Mouse (Mus musculus) gastrocnemius, postnatal 10 days (tissue): Measurements from ENCODE around the gene Tent4a. TPM values are rescaled to one million over a fixed set of nuclear protein-coding genes. Genes with fewer than 3 reads are reported as not detected.

ENCODE experiments used
- DNase-seq: peaks from one replicate; pipeline ENCODE4 v3.0.0; 2021; ENCODE audit warnings: mixed read lengths
- total RNA-seq, 2 experiments: library from RNA; stranded (reverse); gene quantifications; 2 replicates each; pipeline ENCODE4 v1.2.3; 2021

Gene Tent4a
- total RNA-seq, 2 experiments from 2014 or later = 11.6 to 14.3 TPM

- no peak for DNase-seq
Measured at GRCm38 (mm10) chr13:69522161-69522791, 12.1 kb downstream of the Tent4a start.

DNA sequence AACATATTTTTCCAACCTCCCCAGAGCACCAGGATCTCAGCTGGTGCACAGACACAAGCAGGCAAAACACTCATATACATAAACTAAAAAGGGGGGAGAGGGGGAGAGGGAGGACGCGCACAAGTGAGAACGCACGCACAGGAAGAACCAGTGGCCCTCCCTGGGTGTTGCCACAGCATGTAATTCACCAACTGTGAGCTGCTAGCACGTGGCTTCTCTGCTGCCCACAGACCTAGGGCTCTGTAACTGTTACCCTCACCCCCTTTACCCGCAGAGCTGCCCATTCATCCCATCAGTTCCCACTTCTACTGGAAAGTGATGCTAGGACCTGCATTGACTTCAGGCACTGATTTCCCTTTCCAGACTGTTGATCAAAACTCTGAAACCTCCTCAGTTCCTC lies 15.3 kb downstream of the Tent4a start:
- no peak for DNase-seq

GRCm38 (mm10) chr13:69517445-69517844 lies 17.0 kb downstream of the Tent4a start:
- no peak for DNase-seq

DNA sequence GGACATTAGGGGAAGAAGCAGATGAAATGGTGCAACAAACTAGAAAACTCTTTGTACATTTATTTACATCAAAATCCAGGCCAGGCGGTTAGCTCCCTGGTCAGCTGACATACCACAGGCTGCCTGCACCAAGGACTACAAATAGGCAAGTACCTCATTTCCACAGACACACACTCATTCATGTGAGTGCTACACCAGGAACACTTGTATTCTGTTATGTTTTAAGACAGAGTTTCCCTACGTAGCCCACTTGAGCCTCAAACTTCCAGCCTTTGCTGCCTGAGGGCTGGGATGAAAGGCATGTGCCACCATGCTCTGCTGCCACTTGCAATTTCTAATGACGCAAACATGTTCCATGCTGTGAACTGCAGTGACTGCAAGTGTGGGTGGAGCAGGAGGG lies 19.3 kb downstream of the Tent4a start:
- no peak for DNase-seq

DNA sequence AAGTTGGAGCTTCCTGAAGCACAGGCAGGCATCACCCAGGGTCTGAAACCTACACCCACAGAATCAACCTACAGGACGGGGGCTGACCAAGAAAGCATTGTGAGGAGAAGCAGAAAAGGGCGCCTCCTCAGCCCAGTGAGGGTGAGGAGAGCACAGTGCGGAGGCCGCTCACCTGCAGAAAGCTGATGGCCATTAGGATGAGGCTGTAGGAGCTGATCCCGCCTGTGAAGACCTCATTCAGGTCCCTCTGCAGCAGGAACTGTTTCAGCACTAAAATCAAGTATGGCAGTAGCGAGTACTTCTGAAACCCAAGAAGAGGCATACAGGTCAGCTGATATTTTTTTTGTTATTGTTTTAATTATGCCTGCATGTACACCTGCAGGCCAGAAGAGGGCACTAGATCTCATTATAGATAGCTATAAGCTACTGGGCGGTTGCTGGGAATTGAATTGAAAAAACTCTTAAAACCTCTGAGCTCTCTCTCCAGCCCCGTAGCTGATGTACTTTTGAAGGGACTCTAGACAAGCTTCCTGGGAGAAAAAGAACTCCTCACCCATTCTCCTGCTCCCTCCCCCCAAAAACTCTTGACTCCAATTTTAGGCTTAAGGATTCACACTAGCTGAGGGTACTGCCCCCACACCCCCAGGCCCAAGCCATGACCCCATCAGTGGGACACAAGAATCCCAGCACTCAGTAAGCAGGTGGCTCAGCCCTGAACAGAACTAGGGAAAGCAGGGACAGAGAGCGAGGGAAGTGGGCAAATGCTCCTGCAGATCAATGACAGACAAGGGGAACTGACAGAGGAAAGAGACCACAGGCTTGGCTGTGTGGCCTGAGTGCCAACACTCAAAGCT lies 24.8 kb downstream of the Tent4a start:
- DNase-seq = no peak

DNA sequence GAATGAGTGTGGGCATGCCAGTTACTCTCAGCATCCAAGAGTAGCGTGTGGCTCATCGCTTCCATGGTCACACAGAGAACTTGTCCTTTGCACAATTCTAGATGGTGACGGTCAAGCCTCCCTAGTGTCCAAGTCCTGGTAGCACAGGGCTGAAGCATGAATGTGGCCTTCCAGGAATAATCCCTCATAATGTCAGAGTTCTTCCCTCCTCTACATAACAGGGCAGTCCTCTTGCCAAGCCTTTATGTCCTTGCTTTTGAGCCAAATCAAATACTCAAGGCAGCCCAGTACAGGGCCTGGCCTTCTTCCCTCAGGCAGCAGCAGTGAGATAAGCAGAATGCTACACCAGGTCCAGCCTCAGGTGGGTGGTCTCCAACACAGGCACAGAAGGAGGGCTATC lies 26.8 kb downstream of the Tent4a start:
- no peak for DNase-seq

DNA sequence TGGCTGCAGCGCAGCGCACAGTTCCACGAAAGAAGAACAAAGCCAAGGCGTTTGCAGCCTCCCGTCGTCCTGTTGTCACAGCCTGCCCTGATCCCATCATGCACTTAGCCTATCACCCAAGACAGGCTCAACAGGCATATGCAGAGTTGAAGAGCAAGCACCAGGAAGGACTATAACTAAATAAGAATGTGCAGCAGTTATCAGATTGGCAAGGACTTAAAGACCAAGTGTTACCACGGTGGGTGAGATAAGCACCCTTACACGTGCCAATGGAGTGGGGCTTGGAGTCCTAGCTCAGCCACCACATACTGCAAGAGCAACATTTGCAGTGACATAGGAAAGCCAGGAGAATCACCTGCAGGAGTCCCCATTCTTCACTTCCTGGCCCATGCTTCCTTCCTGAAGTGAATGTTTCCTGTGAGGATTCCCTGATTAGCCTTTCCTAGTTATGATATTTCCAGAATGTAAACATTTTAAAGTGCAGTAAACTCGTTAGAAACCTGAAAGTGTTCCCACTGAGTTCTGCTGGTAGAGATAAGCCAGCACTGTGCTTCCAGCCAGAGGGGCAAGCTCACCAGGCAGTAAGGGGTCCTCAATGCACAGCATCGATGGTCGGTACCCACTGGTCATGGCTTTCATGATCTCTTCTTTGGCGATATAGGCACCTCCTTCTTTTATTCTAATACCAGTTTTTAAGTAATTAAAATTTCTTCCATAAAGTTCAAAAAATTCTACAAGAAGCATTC lies 27.9 kb downstream of the Tent4a start:
- DNase-seq = no peak

- DNase-seq = no peak
Measured at GRCm38 (mm10) chr13:69502863-69503262, 31.6 kb downstream of the Tent4a start.

DNA sequence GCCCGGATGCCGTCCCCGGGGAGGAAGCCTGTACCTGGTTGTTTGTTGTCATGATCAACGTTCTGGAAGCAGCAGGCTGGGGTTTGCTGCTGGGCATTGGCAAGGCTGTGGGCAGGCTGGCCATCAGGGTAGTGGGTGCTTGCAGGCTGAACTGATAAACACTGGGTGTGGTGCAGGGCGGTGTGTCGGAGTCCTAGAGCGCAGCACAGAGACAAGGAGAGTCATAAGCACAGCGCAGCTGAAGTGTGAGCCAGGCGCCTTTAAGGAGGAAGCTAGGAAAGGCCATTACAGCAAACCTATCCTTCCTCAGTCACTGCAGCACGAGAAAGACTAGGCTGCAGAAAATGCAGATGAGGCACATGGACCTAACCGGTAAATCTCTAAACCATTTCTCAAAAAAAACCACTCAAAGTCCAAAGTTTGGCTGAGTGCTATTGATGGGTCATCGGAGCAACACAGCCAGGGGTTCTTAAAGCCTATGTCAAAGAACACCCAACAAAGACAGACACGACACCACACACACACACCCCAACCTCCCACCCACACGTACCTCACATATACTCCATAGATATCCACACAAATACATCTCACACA lies 32.2 kb downstream of the Tent4a start:
- DNase-seq = no peak

- DNase-seq = no peak
Measured at GRCm38 (mm10) chr13:69498276-69498675, 36.1 kb downstream of the Tent4a start.

DNA sequence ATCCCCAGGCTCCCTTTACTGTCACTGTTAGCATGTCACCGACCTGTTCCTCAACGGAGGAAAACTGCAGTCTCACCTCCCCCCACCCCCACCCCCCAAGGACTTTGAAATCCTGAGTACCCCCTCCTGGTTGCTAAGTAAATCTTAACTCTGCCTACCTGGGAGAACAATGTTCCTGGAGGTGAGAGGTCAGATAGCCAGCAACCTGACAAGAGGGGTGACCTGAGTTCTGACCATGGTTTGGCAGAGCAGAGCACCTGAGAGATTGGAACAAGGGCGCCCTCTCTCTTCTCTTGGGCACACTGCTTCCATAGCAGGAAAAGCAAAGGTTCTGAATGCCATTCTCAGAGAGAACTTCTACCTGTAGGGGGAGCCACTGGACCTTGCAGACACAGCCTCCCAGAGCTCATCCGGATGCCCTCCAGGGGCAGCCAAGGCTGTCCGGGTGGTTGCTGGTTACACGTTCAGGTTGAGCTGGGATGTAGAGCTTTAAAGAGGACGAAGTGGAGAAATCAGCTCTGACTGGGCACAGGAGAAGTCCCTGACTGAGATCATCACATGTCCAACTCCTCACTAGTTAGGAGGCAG lies 41.4 kb downstream of the Tent4a start:
- DNase-seq = peak; percentile 39

DNA sequence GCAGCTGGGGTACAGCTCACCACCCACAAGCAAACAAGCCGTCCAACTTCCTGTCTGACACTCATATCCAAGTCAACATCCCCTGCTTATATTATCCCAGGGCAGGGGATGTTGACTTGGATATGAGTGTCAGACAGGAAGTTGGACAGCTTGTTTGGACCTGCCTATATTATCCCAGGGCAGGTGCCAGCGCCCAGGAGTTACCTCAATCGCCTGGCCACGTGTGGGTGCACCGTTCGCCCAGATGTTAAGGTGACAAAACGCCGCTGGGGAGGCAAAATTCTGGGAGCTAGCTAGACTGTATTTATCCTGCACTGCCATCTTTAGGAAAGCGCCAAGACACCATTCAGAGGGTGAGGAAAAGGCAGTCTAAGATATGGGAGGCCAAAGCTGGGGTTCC lies 44.6 kb downstream of the Tent4a start:
- no peak for DNase-seq

DNA sequence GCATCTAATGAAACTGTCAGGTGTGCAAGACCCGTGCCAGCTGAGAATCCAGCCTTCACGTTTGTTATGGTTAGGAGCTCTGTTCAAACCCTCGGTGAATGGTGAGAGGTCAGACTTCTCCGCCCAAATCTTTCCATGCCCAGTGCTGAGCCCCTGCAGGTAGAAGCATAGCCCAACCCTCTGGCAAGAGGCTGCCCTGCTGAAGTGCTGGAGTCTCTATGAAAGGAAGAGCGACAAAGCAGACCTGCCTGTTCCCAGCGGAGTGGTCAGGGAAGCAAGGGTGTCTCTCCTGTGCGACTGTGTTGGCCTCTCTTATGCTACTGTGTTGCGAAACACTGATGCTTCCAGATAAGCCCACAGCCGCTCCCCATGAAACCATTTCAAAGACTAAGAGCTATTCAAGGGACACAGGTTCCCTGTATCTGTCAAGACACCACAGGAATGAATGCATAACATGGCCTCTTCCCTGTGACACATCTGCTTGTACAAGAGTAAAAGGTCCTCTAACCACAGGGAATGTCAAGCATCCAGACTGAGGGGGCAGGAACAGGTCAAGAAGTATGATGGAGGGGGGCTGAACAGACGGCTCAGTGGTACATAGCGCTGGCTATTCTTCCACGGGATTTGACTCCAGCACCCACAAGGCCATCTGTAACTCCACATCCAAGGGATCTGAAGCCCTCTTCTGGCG lies 45.7 kb downstream of the Tent4a start:
- DNase-seq = no peak

DNA sequence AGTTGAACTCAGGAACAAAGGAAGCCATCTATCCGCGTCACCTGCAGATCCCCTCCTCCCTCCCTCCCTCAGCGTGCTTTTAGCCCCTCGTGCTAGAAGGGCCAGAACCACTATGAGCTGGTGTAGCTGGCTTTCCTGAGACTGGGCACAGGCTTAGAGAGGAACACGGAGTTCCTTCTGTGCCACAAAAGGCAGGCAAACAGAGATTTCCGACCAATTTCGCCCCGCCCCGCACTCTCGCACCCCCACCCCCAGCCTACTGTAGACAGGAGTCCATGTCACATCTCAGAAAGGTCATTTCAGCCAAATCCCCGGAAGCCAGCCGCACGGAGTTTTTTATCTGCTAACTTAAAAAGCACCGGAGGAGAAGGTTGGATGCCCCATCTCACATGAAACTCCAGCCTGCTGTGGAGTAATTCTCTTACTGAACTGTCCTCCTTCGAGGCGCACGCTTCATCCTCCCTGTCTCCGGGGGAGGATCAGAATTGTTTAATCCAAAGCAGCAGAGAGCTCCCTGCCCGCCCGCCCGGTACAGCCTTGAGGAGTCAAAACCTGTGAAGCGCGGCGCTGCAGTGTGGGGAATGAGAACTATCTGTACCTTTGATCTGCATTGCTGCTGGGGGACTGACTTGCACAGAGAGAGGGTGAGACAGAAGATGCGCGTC lies 46.7 kb downstream of the Tent4a start:
- DNase-seq = no peak

DNA sequence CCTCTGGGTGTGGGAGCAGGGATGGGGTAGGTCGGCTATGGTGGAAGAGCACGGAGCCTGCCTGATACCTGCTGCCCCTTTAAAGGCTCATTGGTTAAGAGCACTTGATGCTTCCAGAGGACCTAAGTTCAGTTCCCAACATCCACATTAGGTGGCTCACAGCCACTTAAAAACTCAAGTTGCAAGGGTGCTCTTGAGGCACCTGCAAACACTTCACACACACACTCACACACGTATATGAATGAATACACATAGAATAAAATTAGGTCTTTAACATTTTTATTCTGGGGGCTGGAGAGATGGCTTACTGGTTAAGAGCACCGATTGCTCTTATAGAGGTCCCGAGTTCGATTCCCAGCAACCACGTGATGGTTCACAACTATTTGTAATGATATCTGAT lies 47.3 kb downstream of the Tent4a start:
- no peak for DNase-seq

GRCm38 (mm10) chr13:69485833-69486232 lies 48.6 kb downstream of the Tent4a start:
- DNase-seq = no peak

GRCm38 (mm10) chr13:69485326-69485725 lies 49.1 kb downstream of the Tent4a start:
- no peak for DNase-seq

DNA sequence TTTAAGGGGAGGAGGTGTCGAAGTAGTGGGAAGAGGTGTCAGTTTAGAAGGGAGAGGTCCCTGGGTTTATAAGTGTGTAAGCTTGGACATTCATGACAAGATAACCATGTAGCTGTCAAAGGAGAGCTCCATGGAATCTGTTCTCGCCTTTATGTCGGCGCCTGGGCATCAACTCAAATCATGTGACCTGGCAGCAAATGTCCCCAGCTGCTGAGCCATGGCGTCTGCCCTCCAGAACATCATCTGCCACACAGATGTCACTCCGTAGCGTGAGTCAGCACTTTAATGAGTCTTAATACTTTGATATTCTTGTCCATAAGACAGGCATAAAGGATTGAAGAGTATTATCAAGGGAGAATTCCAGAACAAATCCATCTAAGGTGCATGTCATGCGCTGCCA lies 51.7 kb downstream of the Tent4a start:
- DNase-seq = peak; percentile 45

DNA sequence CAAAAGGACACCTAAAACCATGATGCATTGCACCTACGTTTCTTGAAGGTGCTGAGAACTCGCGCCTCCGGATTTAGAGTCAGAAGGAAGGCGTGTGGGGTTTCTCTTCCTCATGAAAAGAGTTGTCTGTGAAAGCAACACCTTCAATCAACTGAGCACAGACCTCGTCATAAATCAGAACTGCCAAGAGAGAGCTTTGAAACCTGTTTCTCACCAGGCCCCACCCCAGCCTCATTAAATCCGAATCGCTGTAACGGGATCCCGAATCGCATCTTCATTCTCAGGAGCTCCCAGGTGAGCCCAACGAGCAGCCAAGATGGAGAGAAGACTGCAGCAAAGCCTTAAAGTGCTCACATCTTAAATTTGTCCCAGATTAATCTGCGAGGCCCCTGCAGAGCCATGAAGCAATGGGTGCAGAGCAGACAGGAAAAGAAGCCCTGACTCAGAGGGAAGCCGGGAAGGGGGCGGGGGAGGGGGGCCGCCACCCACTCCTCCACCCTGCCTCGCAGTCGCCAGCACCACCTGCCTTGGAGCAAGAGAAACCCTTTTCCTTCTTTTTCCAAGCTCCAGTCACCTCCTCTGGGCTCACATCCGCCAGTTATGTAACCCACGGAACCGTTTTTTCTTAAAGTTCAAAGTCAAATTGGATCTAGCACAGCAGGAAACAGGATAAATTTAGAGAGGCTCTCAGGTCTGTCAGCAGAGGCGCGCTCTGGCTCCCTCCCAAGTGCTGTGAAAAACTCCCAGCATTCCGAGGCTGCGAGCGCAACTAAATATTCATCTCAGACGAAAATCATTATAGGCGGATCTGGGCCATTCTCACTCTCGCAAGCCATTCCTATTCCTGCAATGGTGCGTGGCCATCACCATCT lies 52.5 kb downstream of the Tent4a start:
- peak; percentile 73 for DNase-seq

DNA sequence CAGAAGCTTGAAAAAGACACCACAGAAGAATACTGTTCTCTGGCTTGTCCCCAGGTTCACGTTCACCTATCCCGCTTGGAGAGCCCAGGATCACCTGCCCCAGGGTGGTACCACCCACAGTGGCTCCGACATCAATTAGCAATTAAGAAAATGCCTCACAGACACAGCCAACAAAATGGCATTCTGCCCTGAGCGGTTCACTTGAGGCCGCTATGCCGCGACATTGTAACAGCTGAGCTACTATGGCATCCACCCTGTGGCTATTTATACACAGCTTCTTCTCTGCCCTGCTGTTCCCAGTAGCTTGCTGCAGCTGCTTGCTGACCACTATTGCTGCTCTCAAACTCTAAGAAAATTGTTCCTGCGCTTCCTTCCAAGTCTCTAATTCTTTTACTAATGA lies 53.4 kb downstream of the Tent4a start:
- DNase-seq = peak; percentile 56
